Mouse (Mus musculus) embryonic fibroblast, embryonic 13.5 days (primary cell): ENCODE measurements around the gene Nckap5.

ENCODE experiments used
- CTCF ChIP-seq: IDR thresholded peaks from 2 replicates; pipeline ENCODE4 v1.5.1; 2011; ENCODE audit warnings: mild to moderate bottlenecking, control low read depth, low read length, moderate library complexity, borderline replicate concordance; ENCODE audit not compliant: insufficient read depth
- POLR2A ChIP-seq: IDR thresholded peaks from 2 replicates; pipeline ENCODE4 v1.6.1; 2011; ENCODE audit warnings: low read depth, mild to moderate bottlenecking, control low read depth, low read length, moderate library complexity

DNA sequence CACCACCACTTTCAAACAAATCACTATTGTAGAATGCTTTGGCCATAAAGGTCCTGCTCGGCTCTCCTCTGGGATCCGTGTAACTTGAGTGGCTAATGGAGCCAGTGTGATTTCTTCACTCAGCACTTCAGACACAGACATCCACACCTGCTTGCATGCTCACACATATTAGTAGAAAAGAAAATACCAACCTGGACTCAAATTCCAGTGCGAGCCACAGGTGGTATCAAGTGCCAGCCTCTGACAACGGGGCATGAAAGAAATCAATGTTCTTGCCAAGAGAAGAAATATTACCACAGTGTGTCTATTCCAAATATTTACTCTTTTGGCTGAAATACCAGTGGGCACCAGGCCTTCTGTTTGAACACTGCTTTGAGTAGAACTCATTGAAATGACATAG lies 208.6 kb downstream of the Nckap5 start:
- TF ChIP-seq CTCF (no peak), POLR2A (no peak)
